Mouse (Mus musculus): ENCODE measurements around the gene Utrn. TPM values are rescaled to one million over a fixed set of nuclear protein-coding genes. Genes with fewer than 3 reads are reported as not detected.
A peak's percentile ranks its signal among the peaks of the same experiment; 100 is the strongest.

Gene Utrn
- total and polyA plus RNA-seq, 3 experiments = 0.31 to 1.1 (median 0.67) TPM

GRCm38 (mm10) chr10:12615723-12616122, 253.4 kb downstream of the Utrn start:
- Histone ChIP-seq H3K27me3 (replicated peaks) (no peaks in the 10 kb centered on the region), H3K4me3 (replicated peaks in 1 of 3; ENCODE audit: low read depth in 2 of 3, low read length in 2 of 3, poor library complexity in 1 of 3) (no peak overlapping the region), H3K79me2 (replicated peaks; ENCODE audit: control insufficient read depth, extremely low read depth, insufficient read depth, poor library complexity, severe bottlenecking) (no peaks in the 10 kb centered on the region), H3K9ac (ENCODE audit: insufficient read depth, low read depth) (no peak overlapping the region), H3K4me1 (ENCODE audit: control insufficient read depth in 1 of 2, insufficient read depth in 2 of 2) (0 out of 4 replicates have a peak, but pooled peaks cover 0 to 2% of the 10 kb centered on the region in 2 experiments), H3K9me3 (replicated peaks; ENCODE audit: low read length) (no peaks in the 10 kb centered on the region), H3K27ac (ENCODE audit: insufficient read depth, low read depth) (no peak overlapping the region), H3K4me2 (ENCODE audit: insufficient read depth, low read depth, poor library complexity, severe bottlenecking) (no peak overlapping the region), H3K36me3 (replicated peaks in 1 of 2; ENCODE audit: control insufficient read depth in 1 of 2, insufficient read depth in 1 of 2, low read length in 1 of 2) (no peaks in the 10 kb centered on the region)
- in situ Hi-C loops (cut with MboI; ENCODE audit: low pct_ligation_motif_present, low pct_unique_long_range_greater_than_20kb, low sequenced_read_pairs) (no loop called here), dilution Hi-C loops (cut with MboI; ENCODE audit: extremely low pct_ligation_motif_present, extremely low pct_unique_long_range_greater_than_20kb, low sequenced_read_pairs) (no loop called here)
- peak; percentile 16 for DNase-seq (ENCODE audit: extremely low read depth)
- TF ChIP-seq ZMIZ1 (IDR thresholded peaks at IDR 0.05; ENCODE audit: low read depth, low read length) (no peak), RAD21 (IDR thresholded peaks at IDR 0.05; ENCODE audit: low read depth, low read length) (peak; percentile 59), MYC (IDR thresholded peaks at IDR 0.05; ENCODE audit: low read depth, low read length) (no peak), PAX5 (IDR thresholded peaks at IDR 0.05; ENCODE audit: low read length) (no peak), CHD2 (IDR thresholded peaks at IDR 0.05; ENCODE audit: low read length) (no peak), SMC3 (IDR thresholded peaks at IDR 0.05; ENCODE audit: low read depth, low read length) (peak; percentile 44; the same call in 1 of the 2 replicates), CHD1 (IDR thresholded peaks at IDR 0.05; ENCODE audit: low read depth, low read length) (no peak), TBP (conservative IDR thresholded peaks at IDR 0.05; ENCODE audit: low read depth, low read length) (no peak), CTCF (conservative IDR thresholded peaks at IDR 0.05 in 1 of 2, IDR thresholded peaks at IDR 0.05 in 1 of 2; ENCODE audit: low read depth in 2 of 2, low read length in 2 of 2) (peak in 1 of 2 experiments; percentile 66; a peak in 2 of 4 replicates), KAT2A (IDR thresholded peaks at IDR 0.05; ENCODE audit: insufficient replicate concordance, low read length) (no peak), MEF2A (IDR thresholded peaks at IDR 0.05; ENCODE audit: borderline replicate concordance, low read depth, low read length) (no peak), ZC3H11A (IDR thresholded peaks at IDR 0.05; ENCODE audit: low read depth, low read length) (no peak)

GRCm38 (mm10) chr10:12614465-12615199, 254.5 kb downstream of the Utrn start:
- Histone ChIP-seq H3K4me2 (ENCODE audit: insufficient read depth, low read depth, poor library complexity, severe bottlenecking) (peak overlapping the region; percentile 47), H3K27me3 (replicated peaks) (no peaks in the 10 kb centered on the region), H3K9ac (ENCODE audit: insufficient read depth, low read depth) (no peak overlapping the region), H3K9me3 (replicated peaks; ENCODE audit: low read length) (no peaks in the 10 kb centered on the region), H3K4me1 (ENCODE audit: control insufficient read depth in 1 of 2, insufficient read depth in 2 of 2) (peaks cover 2 to 5% of the 10 kb centered on the region in 2 experiments; a peak in 1 of 4 replicates), H3K27ac (ENCODE audit: insufficient read depth, low read depth) (no peak overlapping the region), H3K4me3 (replicated peaks in 1 of 3; ENCODE audit: low read depth in 2 of 3, low read length in 2 of 3, poor library complexity in 1 of 3) (no peak overlapping the region), H3K36me3 (replicated peaks in 1 of 2; ENCODE audit: control insufficient read depth in 1 of 2, insufficient read depth in 1 of 2, low read length in 1 of 2) (no peaks in the 10 kb centered on the region), H3K79me2 (replicated peaks; ENCODE audit: control insufficient read depth, extremely low read depth, insufficient read depth, poor library complexity, severe bottlenecking) (no peaks in the 10 kb centered on the region)
- TF ChIP-seq MYC (IDR thresholded peaks at IDR 0.05; ENCODE audit: low read depth, low read length) (no peak), MAX (IDR thresholded peaks at IDR 0.05; ENCODE audit: low read length) (no peak), EP300 (IDR thresholded peaks at IDR 0.05; ENCODE audit: low read length) (no peak), ZMIZ1 (IDR thresholded peaks at IDR 0.05; ENCODE audit: low read depth, low read length) (no peak), TCF12 (IDR thresholded peaks at IDR 0.05; ENCODE audit: low read depth, low read length) (no peak), USF2 (conservative IDR thresholded peaks at IDR 0.05; ENCODE audit: low read depth, low read length) (no peak), GABPA (IDR thresholded peaks at IDR 0.05; ENCODE audit: insufficient replicate concordance, low read depth, low read length) (no peak), UBTF (IDR thresholded peaks at IDR 0.05; ENCODE audit: low read depth, low read length) (no peak), ELF1 (IDR thresholded peaks at IDR 0.05; ENCODE audit: low read depth, low read length) (no peak), JUN (IDR thresholded peaks at IDR 0.05; ENCODE audit: insufficient read depth, low read depth, low read length) (no peak), HCFC1 (IDR thresholded peaks at IDR 0.05; ENCODE audit: low read depth, low read length) (no peak), CHD2 (IDR thresholded peaks at IDR 0.05; ENCODE audit: low read length) (no peak), SIN3A (IDR thresholded peaks at IDR 0.05; ENCODE audit: low read length) (no peak), IRF4 (IDR thresholded peaks at IDR 0.05; ENCODE audit: low read depth, low read length) (no peak)
- in situ Hi-C loops (cut with MboI; ENCODE audit: low pct_ligation_motif_present, low pct_unique_long_range_greater_than_20kb, low sequenced_read_pairs) (no loop called here), dilution Hi-C loops (cut with MboI; ENCODE audit: extremely low pct_ligation_motif_present, extremely low pct_unique_long_range_greater_than_20kb, low sequenced_read_pairs) (no loop called here)
- DNase-seq (ENCODE audit: extremely low read depth) = no peak
